Mouse (Mus musculus): ENCODE results near the gene Gm17654. TPM values are rescaled to one million over a fixed set of nuclear protein-coding genes. Genes with fewer than 3 reads are reported as not detected.
"Not testable (repeated sequence)": the region's sequence is repeated elsewhere in the genome, so short reads cannot be mapped to it uniquely, and the experiment has no call there.

The Gm17654 gene
- not detected in 2 replicates for polyA plus RNA-seq (2015; fragmentation: Nextera tagmentation; extraction: Ambion mirVana)

GRCm38 (mm10) chr14:43579046-43579445 is at the start of gene Gm17654:
Gene Gm17654, minus strand, starts transcription at chr14:43579146.
- H3K4me1 ChIP-seq (ENCODE audit: control insufficient read depth, insufficient read depth, low read length); H3K4me2 ChIP-seq (ENCODE audit: low read depth, low read length); H3K36me3 ChIP-seq (ENCODE audit: control insufficient read depth, insufficient read depth, low read length); H3K4me3 ChIP-seq (replicated peaks; ENCODE audit: low read length); H3K27ac ChIP-seq (ENCODE audit: low read length); H3K9me3 ChIP-seq (replicated peaks; ENCODE audit: control insufficient read depth, low read length); ATAC-seq (ENCODE audit: insufficient read depth, low FRiP score); H3K27me3 ChIP-seq (ENCODE audit: control insufficient read depth, insufficient read depth, low read length); H3K9ac ChIP-seq (ENCODE audit: low read length): not testable (repeated sequence)
- 80% methylated on average over 1 of the region's 2 CpGs for WGBS

- H3K4me2 ChIP-seq (ENCODE audit: low read depth, low read length); H3K36me3 ChIP-seq (ENCODE audit: control insufficient read depth, insufficient read depth, low read length); H3K27ac ChIP-seq (ENCODE audit: low read length); H3K4me1 ChIP-seq (ENCODE audit: control insufficient read depth, insufficient read depth, low read length); ATAC-seq (ENCODE audit: insufficient read depth, low FRiP score); H3K9ac ChIP-seq (ENCODE audit: low read length); H3K9me3 ChIP-seq (replicated peaks; ENCODE audit: control insufficient read depth, low read length); H3K27me3 ChIP-seq (ENCODE audit: control insufficient read depth, insufficient read depth, low read length); H3K4me3 ChIP-seq (replicated peaks; ENCODE audit: low read length): not testable (repeated sequence)
These were observed 29.0 kb upstream of the Gm17654 start, which contains the start of gene Gm10375 for GRCm38 (mm10) chr14:43607913-43608312. Gene Gm10375, minus strand, starts transcription at chr14:43608013.

GRCm38 (mm10) chr14:43577969-43578368 is 977 bp downstream of the Gm17654 start:
- not testable (repeated sequence) for H3K27me3 ChIP-seq (ENCODE audit: control insufficient read depth, insufficient read depth, low read length); H3K4me1 ChIP-seq (ENCODE audit: control insufficient read depth, insufficient read depth, low read length); H3K36me3 ChIP-seq (ENCODE audit: control insufficient read depth, insufficient read depth, low read length); H3K4me3 ChIP-seq (replicated peaks; ENCODE audit: low read length); H3K27ac ChIP-seq (ENCODE audit: low read length); H3K9ac ChIP-seq (ENCODE audit: low read length); H3K9me3 ChIP-seq (replicated peaks; ENCODE audit: control insufficient read depth, low read length); H3K4me2 ChIP-seq (ENCODE audit: low read depth, low read length); ATAC-seq (ENCODE audit: insufficient read depth, low FRiP score)
- 92% methylated on average over 2 of the region's 4 CpGs for WGBS

- not testable (repeated sequence) for H3K36me3 ChIP-seq (ENCODE audit: control insufficient read depth, insufficient read depth, low read length); H3K9me3 ChIP-seq (replicated peaks; ENCODE audit: control insufficient read depth, low read length); H3K4me3 ChIP-seq (replicated peaks; ENCODE audit: low read length); H3K9ac ChIP-seq (ENCODE audit: low read length); H3K4me2 ChIP-seq (ENCODE audit: low read depth, low read length); H3K27me3 ChIP-seq (ENCODE audit: control insufficient read depth, insufficient read depth, low read length); ATAC-seq (ENCODE audit: insufficient read depth, low FRiP score); H3K4me1 ChIP-seq (ENCODE audit: control insufficient read depth, insufficient read depth, low read length); H3K27ac ChIP-seq (ENCODE audit: low read length)
- WGBS = 77% methylated on average over 2 of the region's 2 CpGs
These were observed 26.7 kb downstream of the Gm17654 start for GRCm38 (mm10) chr14:43552271-43552670.

- not testable (repeated sequence) for H3K9me3 ChIP-seq (replicated peaks; ENCODE audit: control insufficient read depth, low read length); H3K27me3 ChIP-seq (ENCODE audit: control insufficient read depth, insufficient read depth, low read length); H3K4me2 ChIP-seq (ENCODE audit: low read depth, low read length)
These were observed 32.7 kb downstream of the Gm17654 start for GRCm38 (mm10) chr14:43546281-43546680.

GRCm38 (mm10) chr14:43543276-43543675 is 35.7 kb downstream of the Gm17654 start, which contains the start of gene Gm5799:
Gene Gm5799, plus strand, starts transcription at chr14:43543576.
- not testable (repeated sequence) for H3K27me3 ChIP-seq (ENCODE audit: control insufficient read depth, insufficient read depth, low read length); H3K4me1 ChIP-seq (ENCODE audit: control insufficient read depth, insufficient read depth, low read length); H3K4me3 ChIP-seq (replicated peaks; ENCODE audit: low read length); H3K4me2 ChIP-seq (ENCODE audit: low read depth, low read length); H3K27ac ChIP-seq (ENCODE audit: low read length); H3K9ac ChIP-seq (ENCODE audit: low read length); ATAC-seq (ENCODE audit: insufficient read depth, low FRiP score); H3K9me3 ChIP-seq (replicated peaks; ENCODE audit: control insufficient read depth, low read length); H3K36me3 ChIP-seq (ENCODE audit: control insufficient read depth, insufficient read depth, low read length)
- WGBS = 96% methylated on average over 1 of the region's 2 CpGs

More at GRCm38 (mm10) chr14:43546281-43546680, 32.7 kb downstream of the Gm17654 start:
- H3K4me3 ChIP-seq (replicated peaks; ENCODE audit: low read length); H3K4me1 ChIP-seq (ENCODE audit: control insufficient read depth, insufficient read depth, low read length); H3K27ac ChIP-seq (ENCODE audit: low read length); H3K36me3 ChIP-seq (ENCODE audit: control insufficient read depth, insufficient read depth, low read length); H3K9ac ChIP-seq (ENCODE audit: low read length); ATAC-seq (ENCODE audit: insufficient read depth, low FRiP score): not testable (repeated sequence)

- H3K4me1 ChIP-seq (ENCODE audit: control insufficient read depth, insufficient read depth, low read length); H3K9me3 ChIP-seq (replicated peaks; ENCODE audit: control insufficient read depth, low read length); H3K4me2 ChIP-seq (ENCODE audit: low read depth, low read length); H3K4me3 ChIP-seq (replicated peaks; ENCODE audit: low read length); H3K27ac ChIP-seq (ENCODE audit: low read length); H3K36me3 ChIP-seq (ENCODE audit: control insufficient read depth, insufficient read depth, low read length); H3K9ac ChIP-seq (ENCODE audit: low read length); ATAC-seq (ENCODE audit: insufficient read depth, low FRiP score); H3K27me3 ChIP-seq (ENCODE audit: control insufficient read depth, insufficient read depth, low read length): not testable (repeated sequence)
- WGBS = 70% methylated on average over 2 of the region's 2 CpGs
These were observed 40.8 kb downstream of the Gm17654 start for GRCm38 (mm10) chr14:43538144-43538543.

GRCm38 (mm10) chr14:43532387-43532786 is 46.6 kb downstream of the Gm17654 start:
- not testable (repeated sequence) for H3K4me3 ChIP-seq (replicated peaks; ENCODE audit: low read length); H3K4me2 ChIP-seq (ENCODE audit: low read depth, low read length); H3K9ac ChIP-seq (ENCODE audit: low read length); ATAC-seq (ENCODE audit: insufficient read depth, low FRiP score); H3K27me3 ChIP-seq (ENCODE audit: control insufficient read depth, insufficient read depth, low read length); H3K9me3 ChIP-seq (replicated peaks; ENCODE audit: control insufficient read depth, low read length); H3K27ac ChIP-seq (ENCODE audit: low read length); H3K36me3 ChIP-seq (ENCODE audit: control insufficient read depth, insufficient read depth, low read length); H3K4me1 ChIP-seq (ENCODE audit: control insufficient read depth, insufficient read depth, low read length)
- 34% methylated on average over 5 of the region's 6 CpGs for WGBS

GRCm38 (mm10) chr14:43532011-43532383 is 46.9 kb downstream of the Gm17654 start:
- H3K4me1 ChIP-seq (ENCODE audit: control insufficient read depth, insufficient read depth, low read length); ATAC-seq (ENCODE audit: insufficient read depth, low FRiP score); H3K4me3 ChIP-seq (replicated peaks; ENCODE audit: low read length); H3K27ac ChIP-seq (ENCODE audit: low read length); H3K9me3 ChIP-seq (replicated peaks; ENCODE audit: control insufficient read depth, low read length); H3K27me3 ChIP-seq (ENCODE audit: control insufficient read depth, insufficient read depth, low read length); H3K4me2 ChIP-seq (ENCODE audit: low read depth, low read length); H3K9ac ChIP-seq (ENCODE audit: low read length); H3K36me3 ChIP-seq (ENCODE audit: control insufficient read depth, insufficient read depth, low read length): not testable (repeated sequence)
- WGBS = no CpG with 5 or more reads among the region's 6 CpGs

Measured in stomach, embryonic 16.5 days (tissue).